Mouse (Mus musculus) brain, embryonic 18.5 days (tissue): Measurements from ENCODE around the gene Larp6.

Experiments used
- DNase-seq: peaks from one replicate; pipeline ENCODE4 v3.0.0-alpha.2; 2012; ENCODE audit warnings: low read depth, low spot score

Larp6 gene

DNA sequence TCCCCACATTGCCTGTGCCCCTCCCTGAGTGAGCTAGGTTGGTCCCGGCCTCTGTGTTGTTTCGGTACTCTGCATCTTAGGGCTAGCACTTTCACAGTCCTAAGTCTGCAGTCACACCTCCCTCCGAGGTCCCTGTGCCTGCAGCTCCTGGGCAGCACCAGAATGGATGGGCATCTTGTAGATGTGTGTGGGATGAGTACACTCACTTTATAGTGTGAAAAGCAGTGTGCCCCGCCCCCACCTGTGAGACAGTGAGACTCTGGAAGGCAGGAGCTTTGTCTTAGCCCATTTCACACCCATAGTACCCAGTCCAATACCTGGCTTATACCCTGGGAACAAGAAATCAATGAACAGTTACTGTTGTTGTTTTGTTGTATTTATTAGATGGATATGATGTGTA is 2.5 kb downstream of the Larp6 start:
- no peak for DNase-seq

DNA sequence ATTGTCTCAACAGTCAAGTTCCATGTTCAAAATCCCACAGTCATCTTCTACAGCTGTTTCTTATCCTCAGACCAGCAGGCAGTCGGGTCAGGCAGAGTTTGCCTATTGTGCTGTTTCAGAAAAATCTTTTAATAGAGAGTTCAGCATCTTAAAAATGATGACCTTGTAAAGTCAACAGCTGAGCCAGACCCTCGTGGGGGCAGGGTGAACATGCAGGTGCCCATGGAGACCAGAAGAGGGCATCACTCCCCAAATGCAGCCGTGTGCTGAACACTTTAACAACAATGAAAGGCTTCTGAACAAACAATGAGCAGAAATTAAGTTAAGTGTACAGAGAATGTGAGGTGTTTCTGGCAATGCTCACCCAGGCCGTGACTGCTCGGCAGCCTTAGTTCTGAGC is 3.0 kb downstream of the Larp6 start:
- no peak for DNase-seq

DNA sequence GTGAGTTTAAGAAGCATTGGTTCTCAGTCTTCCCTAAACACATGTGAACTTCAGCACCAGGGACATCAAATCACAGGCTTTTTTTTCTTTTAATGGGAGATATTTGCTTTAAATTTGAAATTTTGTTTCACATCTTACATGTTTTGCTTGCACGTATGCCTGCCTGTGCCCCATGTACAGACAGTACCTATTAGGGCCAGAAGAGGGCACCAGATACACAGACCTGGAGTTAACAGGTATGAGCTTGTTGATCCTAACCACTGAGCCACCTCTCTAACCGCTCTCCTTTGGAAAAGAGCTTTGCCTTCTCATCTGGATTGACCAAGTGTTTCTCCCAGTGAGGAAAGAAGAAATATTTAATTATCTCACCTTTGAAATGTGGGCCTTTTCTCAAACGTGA is 5.5 kb downstream of the Larp6 start:
- no peak for DNase-seq

DNA sequence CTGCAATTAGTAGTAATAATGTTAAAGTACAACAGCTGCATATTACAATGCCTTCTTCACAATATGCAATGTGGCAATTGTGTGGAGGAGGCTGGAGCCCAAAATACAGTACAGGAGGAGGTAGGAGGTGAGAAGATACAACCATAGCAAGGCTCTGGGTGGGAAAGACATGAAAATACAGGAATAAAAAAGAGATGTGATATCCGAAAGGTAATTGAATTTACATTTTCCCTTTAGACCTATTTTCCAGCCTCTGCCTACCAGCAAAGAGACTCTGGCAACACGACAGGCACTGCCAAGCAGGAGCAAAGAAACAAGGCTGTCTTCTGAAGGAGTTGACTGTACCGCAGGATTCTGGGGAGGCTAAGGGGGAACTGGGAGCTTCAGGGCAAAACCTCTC is 6.9 kb downstream of the Larp6 start:
- no peak for DNase-seq

DNA sequence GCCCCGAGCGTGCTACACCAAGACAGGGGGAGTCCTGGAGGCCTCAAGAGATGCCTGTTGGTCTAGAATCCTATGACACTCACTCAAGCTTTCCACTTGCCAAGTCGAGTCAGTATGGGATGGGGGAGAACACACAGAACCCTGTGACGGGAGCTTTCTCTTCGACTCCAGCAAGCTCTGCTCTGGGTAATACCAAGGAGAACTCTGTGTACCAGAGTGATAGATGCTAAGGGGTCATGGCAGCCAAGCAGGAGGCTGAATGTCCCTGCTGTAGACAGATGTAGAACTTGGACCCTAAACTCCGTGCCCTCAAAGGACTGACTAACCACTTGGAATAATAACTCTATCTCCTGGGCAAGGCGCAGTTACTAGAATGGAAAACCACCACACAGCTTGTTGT is 12.2 kb downstream of the Larp6 start:
- DNase-seq, result no peak

DNA sequence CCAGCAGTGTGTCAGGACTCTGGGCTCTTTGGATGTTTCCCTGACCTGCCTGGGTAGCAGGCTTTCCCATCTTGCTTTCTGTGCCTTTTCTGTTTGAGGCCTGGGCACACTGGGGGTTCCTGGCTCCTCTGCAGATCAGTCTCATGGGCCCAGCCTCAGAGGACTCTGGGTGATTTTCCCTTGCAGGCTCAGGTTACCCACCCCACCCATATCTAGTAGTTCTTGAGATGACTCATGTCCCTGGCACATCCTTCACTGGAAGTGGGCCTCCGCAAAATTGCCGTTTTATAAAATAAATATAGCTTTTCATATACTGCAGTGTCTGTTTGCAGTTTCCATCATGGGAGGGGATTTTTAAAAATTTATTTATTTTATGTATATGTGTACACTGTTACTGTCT is 21.5 kb downstream of the Larp6 start:
- no peak for DNase-seq

DNA sequence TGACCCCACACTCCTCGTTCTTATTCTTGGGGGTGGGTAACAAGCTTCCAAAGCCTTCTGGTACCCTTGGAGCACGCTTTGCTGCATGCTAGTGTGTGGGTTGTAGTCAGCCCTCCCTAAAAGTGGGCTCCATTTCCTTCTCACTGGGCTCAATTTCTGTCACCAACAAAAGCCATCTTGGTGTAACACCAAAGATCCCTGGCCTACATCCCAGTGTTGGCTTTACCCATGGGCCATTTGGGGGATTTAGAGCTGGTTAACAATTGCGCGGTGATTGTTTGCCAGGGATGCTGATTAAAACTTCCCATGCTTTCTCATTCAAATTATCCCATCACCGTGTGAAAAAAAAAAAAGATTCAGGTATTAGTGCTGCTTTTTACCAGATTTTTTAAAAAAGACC is 26.3 kb downstream of the Larp6 start:
- no peak for DNase-seq

DNA sequence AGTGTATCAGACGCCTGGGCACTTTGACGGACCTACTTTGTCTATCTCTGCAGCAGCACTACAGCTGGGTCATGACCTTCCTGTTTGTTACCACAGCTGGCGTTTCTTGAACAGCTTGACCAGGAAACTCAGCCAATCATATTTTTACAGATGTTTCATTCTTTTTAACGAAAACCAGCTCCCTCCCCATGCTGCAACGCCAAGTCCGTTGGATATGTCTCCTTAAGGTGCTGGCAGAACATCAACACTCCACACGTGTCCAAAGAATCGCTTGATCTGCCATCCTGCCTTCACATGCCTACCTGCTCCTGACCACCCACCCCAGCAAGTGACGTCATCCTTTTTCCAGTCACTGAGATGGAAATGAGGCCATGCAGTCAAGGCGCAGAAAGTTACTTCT is 28.6 kb downstream of the Larp6 start:
- DNase-seq, result no peak

DNA sequence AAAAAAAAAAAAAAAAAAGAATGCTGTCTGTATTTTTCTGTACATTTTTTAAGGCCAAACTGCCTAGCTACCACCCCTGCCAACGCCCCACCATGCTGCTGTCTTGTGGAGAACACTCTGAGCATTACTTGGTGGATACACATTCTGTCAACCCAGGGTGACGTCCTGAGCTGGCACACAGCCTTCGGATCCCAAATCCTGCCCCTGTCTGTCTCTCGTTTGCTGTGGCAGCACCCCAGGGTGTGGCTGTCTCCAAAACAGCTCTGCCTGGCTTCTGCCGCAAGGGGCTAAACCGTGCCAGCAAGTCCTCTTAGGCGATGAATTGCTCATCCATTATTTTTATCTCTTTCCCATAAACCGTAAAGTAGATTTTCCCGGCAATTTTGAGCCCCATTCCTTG is 29.7 kb downstream of the Larp6 start:
- no peak for DNase-seq

DNA sequence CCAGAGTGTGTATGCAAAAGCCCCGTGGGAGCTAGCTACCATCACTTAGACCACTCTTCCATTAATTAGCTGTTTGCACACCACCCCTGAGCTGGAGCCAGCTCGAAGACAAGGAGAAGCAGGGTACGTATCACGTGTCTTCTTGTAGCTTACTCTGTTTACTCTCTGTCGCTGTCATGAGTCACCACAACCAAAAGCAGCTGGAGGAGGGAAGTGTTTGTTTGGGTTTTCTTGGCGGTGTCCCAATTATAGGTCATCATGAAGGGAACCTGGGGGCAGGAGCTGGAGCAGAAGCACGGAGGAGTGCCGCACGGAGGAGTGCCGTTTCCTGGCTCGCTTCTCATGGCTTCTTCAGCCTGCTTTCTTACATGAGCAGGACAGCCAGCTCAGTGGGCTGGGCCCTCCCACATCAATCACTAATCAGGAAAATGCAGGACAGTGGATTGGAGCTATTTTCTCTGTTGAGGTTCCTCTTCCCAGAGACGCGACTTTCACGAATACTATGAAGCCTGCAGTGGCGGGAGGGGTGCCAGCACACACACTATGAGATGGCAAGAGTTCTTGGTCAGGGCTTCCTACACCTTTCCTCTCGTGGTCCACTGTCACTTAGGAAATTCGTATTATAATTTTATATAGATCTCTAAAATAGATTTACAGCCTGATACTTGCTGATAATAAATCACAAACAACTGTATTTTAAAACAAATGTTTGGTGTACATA is 30.6 kb downstream of the Larp6 start:
- DNase-seq, result no peak

DNA sequence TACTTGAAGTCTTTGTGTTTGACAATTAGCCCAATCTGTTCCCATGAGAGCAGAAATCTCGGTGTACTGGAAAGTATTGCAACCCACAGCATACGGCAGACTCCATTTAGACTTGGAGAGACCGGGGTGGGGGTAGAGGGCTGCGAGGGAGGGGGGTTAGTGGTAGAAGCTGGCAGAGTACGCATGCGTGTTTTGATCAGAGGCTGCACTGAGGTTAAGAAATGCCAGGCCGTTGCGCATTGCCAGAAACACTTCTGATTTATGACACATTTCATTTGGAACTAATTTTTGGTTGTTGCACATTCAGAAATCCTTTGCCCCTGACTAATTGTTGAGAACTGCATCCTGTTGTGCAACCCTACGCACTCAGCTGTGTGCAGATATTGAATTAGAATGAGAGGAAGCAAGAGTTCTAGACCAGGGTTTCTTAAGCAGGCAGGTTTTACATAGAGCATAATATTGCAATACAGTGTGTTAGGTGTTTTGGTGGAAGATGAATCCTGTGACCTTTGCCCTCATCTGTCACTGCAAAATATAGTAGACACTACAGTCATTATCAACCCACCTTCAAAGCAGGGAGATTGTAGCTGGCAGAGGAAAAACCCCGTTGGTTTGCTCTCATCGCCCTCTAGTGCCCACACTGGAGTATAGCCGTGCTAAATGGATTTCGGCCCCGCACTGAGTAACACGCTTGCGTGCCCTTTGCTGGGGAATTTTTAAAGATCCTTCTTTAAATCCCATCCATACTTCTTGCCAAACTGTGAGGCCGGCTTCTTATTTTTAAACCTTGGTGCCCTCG is 31.6 kb downstream of the Larp6 start:
- no peak for DNase-seq

DNA sequence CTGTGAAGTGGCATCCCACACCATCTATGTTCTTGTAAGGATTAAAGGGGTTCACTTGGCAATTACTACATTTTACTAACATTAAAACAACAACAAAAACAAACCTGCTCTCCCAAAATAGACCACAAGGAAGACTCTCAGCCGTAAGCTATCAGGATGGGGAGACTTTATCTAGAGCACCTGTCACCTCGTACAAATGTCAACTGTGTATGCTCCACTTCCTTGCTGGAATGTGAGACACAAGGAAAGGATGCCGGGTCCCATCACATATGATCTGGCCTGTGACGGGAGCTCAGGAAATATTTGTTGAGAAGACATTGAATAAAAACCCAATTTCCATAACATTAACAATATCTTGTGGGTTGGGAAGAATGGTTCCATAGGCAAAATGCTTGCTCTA is 32.2 kb downstream of the Larp6 start:
- no peak for DNase-seq

DNA sequence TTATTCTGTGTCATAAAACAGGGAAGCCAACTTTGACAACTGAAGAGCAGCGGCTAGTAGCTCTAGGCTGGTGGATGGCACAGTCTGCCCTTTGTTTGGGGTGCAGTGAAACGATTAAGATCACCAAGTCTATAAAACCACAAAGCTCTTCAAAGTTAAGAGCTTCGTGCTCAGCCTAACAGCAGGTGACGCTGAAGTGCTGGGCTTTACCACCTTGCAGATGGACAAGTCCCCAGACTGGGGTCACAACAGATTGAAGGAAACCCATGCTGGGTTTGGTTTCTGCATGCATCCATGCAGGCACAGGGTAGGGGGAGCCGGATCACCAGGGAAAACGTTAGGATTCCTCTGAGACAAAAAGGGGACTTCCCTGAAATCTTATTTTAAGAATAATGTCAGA is 33.8 kb downstream of the Larp6 start:
- DNase-seq, result no peak

DNA sequence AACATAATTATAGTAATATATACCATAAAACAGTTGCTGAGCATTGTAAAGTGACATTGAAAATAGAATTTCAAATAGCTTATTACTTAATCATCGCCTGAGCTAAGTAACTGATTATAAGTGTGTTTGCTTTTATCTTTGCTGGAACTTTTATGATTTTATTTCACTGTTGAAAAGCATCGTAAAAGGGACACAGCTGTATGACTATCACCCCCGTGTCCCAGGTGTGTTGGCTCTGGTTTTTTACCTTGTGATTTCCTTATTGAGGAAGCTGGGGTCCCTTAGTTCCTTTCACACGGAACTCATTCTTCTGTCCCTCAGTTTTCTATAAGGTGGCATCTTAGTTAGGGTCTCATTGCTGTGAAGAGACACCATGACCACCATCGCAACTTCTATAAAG is 34.9 kb downstream of the Larp6 start:
- no peak for DNase-seq

DNA sequence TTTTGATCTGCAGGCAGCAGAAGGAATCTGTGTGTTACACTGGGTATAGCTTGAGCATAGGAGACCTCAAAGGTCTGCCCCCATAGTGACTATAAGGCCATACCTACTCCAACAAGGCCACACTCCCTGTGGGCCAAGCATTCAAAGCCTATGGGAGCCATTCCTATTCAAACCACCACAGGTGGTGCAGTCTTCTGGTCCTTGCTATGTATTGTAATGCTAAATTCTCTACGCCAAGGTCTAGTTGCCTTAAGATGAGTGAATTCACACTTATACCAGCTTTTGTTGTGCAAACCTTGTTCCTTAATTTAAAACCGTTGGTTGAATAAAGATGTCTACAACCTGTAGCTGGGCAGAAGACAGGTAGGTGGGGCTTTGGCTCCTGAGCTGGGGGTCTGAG is 35.4 kb downstream of the Larp6 start:
- DNase-seq, result no peak

DNA sequence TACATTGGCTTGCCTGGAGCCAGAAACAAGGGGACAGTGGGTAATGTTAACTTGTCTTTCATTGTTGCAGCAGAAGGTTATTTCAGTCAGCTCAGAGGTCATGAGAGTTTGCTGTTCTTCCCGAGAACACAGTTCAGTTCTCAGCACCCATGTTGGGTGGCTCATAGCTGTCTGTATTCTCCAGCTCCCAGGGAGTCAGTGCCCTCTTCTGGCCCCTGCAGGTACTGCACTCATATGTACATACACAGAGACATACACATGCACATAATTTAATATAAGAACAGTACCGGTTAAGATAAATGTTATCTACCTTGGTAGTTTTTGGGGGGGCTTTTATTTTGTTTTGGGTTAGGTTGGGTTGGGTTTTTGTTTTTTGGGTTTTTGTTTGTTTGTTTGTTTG is 36.3 kb downstream of the Larp6 start:
- no peak for DNase-seq

DNA sequence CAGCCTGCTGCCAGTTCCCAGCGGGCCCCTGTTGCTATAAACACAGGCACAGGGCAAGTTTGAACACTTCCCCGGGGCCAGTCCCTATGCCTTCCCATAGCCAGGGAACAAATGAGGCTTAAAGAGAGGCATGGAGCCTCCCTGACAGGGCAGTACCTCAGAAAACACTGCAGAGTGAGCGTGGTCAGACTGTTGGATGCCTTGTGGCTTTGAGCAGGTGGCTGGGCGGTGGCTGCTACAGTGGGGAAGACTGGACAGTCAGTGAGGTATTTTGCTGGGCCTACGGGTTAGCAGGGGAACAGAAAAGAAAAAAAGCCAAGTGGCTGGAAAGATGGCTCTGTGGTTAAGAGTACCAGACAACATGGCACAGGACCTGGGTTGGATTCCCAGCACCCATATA is 38.3 kb downstream of the Larp6 start:
- no peak for DNase-seq

DNA sequence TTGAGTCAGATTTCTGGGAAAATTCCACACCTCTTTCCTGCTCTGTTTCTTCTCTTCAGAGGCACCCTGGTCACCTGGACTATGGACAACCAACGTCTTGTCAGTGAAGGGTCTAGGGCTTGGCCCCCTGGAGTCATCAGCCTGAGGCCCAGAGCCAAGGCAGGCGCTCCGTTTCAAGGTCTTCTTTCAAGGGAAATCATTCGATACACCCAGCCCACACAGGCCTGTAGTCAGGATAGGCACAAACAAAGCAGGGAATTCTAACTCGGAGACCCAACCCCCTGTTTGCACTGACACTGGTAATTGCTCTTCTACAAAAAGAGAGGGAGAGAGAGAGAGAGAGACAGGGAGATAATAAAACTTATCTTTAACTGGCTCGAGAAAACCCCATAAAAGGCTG is 39.2 kb downstream of the Larp6 start:
- no peak for DNase-seq

DNA sequence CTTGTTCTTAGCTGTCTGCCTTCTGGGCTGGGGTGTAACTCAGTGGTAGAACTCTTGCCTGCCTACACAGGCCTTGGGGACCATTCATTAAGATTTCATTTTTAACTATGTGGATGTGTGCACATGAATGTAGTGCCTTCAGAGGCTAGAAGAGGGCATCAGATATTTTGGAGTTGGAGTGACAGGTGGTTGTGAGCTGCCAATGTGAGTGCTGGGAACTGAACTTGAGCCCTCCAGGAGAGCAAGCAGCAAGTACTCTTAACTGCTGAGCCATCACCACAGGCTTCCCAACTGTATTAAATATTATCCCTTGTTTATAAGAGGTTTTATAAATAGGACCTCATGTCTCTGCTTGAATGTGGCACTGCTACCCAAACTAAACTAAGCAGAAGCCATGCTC is 39.8 kb downstream of the Larp6 start:
- DNase-seq, result no peak

DNA sequence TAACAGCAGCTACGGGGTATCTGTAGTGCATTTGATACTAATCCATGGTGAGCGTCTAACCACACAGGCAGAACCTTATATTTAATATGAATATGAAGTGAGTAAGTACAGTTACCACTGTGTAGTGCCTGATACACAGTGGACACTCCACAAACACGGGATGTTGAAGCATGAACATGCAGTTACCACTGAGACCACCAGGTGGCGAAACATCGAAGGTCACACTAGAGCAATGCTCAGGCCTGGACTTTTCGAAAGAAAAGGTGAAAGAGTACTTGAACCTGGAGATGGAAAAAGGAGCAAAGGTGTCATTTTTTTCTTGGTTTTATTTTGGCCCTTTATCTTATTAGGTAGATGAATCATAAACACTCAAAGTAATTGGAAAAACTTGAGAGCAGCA is 43.5 kb downstream of the Larp6 start:
- no peak for DNase-seq

DNA sequence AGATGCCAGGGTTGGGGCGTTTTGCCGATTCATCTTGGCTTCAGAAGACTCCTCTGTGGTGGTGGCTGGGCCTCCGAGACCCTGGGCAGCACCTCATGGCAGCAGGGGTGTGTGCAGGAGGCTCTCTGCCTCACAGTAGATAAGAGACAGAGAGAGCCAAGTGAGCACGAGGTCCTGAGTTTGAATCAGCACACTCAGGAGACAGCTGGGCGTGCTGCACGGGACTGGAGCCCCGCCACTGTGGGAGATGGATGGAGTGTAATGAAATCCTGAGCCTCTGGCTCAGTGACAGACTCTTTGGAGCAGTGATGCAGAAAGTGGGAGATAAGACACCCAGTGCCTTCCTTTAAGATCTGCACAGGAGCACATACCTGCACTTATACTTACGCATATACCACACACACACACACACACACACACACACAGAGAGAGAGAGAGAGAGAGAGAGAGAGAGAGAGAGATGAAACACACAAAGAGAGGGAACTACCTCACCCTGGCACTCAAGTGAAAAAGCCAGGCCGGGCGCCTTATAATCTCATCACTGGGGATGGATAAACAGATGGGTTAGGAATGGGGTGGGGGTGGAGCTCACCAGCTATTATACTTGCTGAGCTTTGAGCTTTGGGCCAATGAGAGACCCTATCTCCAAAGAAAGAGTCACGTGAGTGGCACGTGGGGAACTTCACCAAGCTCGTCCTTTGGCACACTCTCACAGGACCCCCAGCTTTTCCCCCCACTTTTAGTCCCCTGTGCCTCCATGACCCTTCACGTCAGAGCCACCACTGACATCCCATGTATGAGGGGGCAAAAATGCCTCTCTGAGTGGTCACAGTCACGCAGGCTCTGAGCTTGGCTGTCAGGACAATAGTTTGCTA is 44.3 kb downstream of the Larp6 start:
- DNase-seq, result no peak

DNA sequence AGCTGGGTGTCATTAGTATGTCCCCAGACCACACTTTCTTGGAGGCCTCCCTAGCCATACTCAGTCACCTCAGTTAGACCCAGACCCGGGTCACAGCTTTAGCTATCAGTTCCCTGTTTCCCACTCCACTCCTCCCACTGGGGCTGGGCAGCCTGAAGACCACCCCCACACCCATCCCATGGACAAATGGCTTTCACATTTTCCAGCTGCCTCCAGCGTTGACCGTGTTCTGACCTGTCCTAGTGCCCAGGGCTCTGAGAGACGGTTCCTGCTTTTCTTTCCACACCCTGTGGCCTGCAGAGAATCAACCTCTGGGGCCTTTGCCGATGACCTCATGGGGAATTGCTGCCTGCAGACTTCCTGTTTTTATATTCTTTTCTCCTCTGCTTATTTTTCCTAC is 45.0 kb downstream of the Larp6 start:
- DNase-seq, result no peak
